Mouse (Mus musculus) kidney, embryonic 16.5 days (tissue): ENCODE results near the gene Gas2l3. TPM values are rescaled to one million over a fixed set of nuclear protein-coding genes. Genes with fewer than 3 reads are reported as not detected.

Experiments
- ATAC-seq: fragments of 200-750 bp; cut with Nextera tagmentation; 2 replicates; pipeline ENCODE4 v1.8.0; 2017; ENCODE audit warnings: moderate TSS enrichment; ENCODE audit not compliant: low FRiP score, low TSS enrichment
- H3K27ac ChIP-seq: fragments of 300-500 bp; sonication (generic); 2 replicates; pipeline ENCODE4 v1.5.1; 2014; ENCODE audit warnings: low read length
- H3K27me3 ChIP-seq: fragments of 300-500 bp; sonication (generic); 2 replicates; pipeline ENCODE4 v1.6.1; 2014; ENCODE audit warnings: low read length, control low read depth, mixed read lengths; ENCODE audit not compliant: insufficient read depth
- H3K36me3 ChIP-seq: fragments of 300-500 bp; sonication (generic); 2 replicates; pipeline ENCODE4 v1.6.1; 2014; ENCODE audit warnings: low read length, control low read depth, mixed read lengths; ENCODE audit not compliant: insufficient read depth
- H3K4me1 ChIP-seq: fragments of 300-500 bp; sonication (generic); 2 replicates; pipeline ENCODE4 v1.6.1; 2014; ENCODE audit warnings: low read length, control low read depth, mixed read lengths; ENCODE audit not compliant: insufficient read depth
- H3K4me2 ChIP-seq: fragments of 300-500 bp; sonication (generic); replicated peaks from 2 replicates; pipeline ENCODE4 v1.6.1; 2014; ENCODE audit warnings: low read depth, low read length
- H3K4me3 ChIP-seq: fragments of 300-500 bp; sonication (generic); 2 replicates; pipeline ENCODE4 v1.5.1; 2014; ENCODE audit warnings: mild to moderate bottlenecking, low read length
- H3K9ac ChIP-seq: fragments of 300-500 bp; sonication (generic); replicated peaks from 2 replicates; pipeline ENCODE4 v1.6.1; 2014; ENCODE audit warnings: low read length
- H3K9me3 ChIP-seq: fragments of 300-500 bp; sonication (generic); 2 replicates; pipeline ENCODE4 v1.6.1; 2016; ENCODE audit warnings: low read length, control low read depth
- WGBS: fragments of 180-500 bp; shearing (Covaris S2); extraction: QIAGEN DNeasy Blood & Tissue Kit; methylation state at CpG from one replicate; pipeline ENCODE4 v1.1.7; 2014; 5-methylcytosine and 5-hydroxymethylcytosine counted together
- polyA plus RNA-seq: library from polyadenylated mRNA; unstranded; fragments of >200 nt; fragmentation: Nextera tagmentation; extraction: Ambion mirVana; gene quantifications from 2 replicates; pipeline ENCODE4 v1.2.1, GENCODE M21; 2015

The Gas2l3 gene
- polyA plus RNA-seq, result 16.7 and 18.5 TPM in 2 replicates

DNA sequence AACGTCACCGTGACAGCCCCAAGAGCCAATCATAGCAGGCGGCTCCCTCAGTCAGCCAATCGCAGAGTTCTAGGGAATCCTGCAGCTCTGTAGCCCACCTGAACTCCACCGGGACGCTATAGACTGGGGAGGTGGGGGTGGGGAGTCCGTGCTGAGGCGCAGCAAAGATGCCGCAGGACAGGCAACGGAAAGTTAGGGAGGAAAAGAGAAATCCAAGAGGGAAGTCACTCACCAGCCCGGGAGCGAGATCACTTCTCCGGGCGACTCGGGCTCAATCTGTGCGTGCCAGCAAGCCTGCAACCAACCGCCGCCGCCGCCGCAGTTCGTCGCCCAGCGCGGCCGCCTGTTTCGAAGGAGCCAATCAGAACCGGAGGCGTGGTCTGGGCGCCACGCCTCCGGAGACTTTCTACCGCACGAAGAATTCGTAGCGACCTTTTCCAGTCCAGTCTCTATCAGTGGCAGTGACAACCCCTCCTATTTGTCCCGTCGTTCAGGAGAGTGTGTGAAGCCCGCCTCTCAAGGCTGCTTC is at the start of gene Gas2l3:
Gene Gas2l3, minus strand, starts transcription at position 345 of the 529 bp plus-strand sequence.
- peak within 1 kb of the TSS; percentile 74 for H3K4me3 ChIP-seq
- under 1% methylated on average over 39 of the region's 39 CpGs for WGBS
- ATAC-seq, result peak; percentile 97
- peak within 1 kb of the TSS; percentile 72 for H3K9ac ChIP-seq
- 0 out of 2 replicates have a peak, but pooled peaks cover 7% of the 10 kb centered on the region for H3K36me3 ChIP-seq
- peak within 1 kb of the TSS; percentile 77 for H3K27ac ChIP-seq
- H3K4me1 ChIP-seq, result peaks cover 11% of the 10 kb centered on the region
- no peaks in the 10 kb centered on the region for H3K27me3 ChIP-seq
- 0 out of 2 replicates have a peak, but pooled peaks cover 4% of the 10 kb centered on the region for H3K9me3 ChIP-seq
- H3K4me2 ChIP-seq, result peak within 1 kb of the TSS; percentile 70

DNA sequence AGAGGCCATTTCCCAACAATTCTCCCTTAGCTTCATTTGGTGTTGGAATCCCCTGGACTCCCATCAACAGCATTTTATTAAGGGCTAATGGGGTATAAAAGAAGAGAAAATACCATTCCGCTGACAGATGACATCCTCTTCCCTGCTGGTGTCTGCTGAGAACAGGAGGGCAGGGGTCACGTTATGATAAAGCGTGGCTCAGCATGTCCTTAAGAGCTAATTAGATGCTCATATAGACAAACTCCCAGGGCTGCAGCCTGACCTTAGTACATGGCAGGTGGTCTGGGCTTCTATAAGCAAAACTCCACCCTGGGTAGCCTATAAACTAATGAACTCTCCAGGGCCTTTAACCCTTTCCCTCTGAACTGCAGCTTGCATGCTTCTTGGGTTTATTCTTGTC is 47.6 kb upstream of the Gas2l3 start:
- 22% methylated on average over 3 of the region's 3 CpGs for WGBS
- Histone ChIP-seq H3K36me3 (no peaks in the 10 kb centered on the region), H3K27me3 (no peaks in the 10 kb centered on the region), H3K4me1 (no peaks in the 10 kb centered on the region), H3K4me3 (no peak overlapping the region), H3K9ac (no peak overlapping the region), H3K27ac (no peak overlapping the region), H3K4me2 (no peak overlapping the region), H3K9me3 (no peaks in the 10 kb centered on the region)
- no peak for ATAC-seq

DNA sequence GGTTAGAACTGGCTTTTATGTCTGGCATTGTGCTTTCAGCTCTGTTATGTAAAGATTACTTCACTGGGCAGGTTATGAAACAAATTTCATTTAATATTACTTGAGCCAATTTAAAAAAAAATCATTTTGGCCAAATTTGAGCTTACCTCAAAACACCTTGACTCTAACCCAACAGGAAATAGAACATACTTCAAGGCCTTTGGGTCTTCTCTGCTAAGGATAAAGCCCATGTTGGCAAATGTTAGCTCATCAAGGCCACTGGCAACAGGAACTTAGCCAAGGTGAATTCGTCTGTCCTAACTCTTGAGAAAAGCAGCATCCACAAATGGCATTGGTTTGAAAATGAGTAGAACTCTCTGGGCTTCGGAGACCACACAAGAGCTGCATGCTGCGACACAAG is 46.5 kb upstream of the Gas2l3 start:
- ATAC-seq, result no peak
- no peak overlapping the region for H3K4me3 ChIP-seq
- no peaks in the 10 kb centered on the region for H3K27me3 ChIP-seq
- no peaks in the 10 kb centered on the region for H3K9me3 ChIP-seq
- no peak overlapping the region for H3K4me2 ChIP-seq
- H3K9ac ChIP-seq, result no peak overlapping the region
- WGBS, result 94% methylated on average over 3 of the region's 3 CpGs
- no peak overlapping the region for H3K27ac ChIP-seq
- no peaks in the 10 kb centered on the region for H3K36me3 ChIP-seq
- no peaks in the 10 kb centered on the region for H3K4me1 ChIP-seq

DNA sequence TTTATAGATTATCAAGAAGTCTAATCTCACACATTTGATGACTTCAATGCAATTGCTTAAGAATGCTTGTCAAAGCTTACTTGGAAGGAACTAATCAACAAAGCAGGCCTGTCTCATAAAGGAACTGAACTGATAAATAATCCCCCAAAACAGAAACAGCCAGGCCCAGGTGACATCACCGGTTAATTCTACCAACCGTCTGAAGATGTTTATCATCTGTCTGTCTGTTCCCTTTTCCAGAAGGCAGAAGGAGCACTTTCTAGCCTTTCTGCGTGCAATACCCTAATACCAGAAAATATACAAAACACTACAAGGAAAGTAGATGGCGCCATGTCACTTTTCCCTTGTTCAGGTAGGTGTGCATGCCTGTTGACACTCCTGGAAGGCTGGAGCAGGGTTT is 45.7 kb upstream of the Gas2l3 start:
- Histone ChIP-seq H3K4me1 (no peaks in the 10 kb centered on the region), H3K9me3 (no peaks in the 10 kb centered on the region), H3K4me2 (no peak overlapping the region), H3K27me3 (no peaks in the 10 kb centered on the region), H3K36me3 (no peaks in the 10 kb centered on the region), H3K27ac (no peak overlapping the region), H3K4me3 (no peak overlapping the region), H3K9ac (no peak overlapping the region)
- WGBS, result 76% methylated on average over 4 of the region's 4 CpGs
- no peak for ATAC-seq

DNA sequence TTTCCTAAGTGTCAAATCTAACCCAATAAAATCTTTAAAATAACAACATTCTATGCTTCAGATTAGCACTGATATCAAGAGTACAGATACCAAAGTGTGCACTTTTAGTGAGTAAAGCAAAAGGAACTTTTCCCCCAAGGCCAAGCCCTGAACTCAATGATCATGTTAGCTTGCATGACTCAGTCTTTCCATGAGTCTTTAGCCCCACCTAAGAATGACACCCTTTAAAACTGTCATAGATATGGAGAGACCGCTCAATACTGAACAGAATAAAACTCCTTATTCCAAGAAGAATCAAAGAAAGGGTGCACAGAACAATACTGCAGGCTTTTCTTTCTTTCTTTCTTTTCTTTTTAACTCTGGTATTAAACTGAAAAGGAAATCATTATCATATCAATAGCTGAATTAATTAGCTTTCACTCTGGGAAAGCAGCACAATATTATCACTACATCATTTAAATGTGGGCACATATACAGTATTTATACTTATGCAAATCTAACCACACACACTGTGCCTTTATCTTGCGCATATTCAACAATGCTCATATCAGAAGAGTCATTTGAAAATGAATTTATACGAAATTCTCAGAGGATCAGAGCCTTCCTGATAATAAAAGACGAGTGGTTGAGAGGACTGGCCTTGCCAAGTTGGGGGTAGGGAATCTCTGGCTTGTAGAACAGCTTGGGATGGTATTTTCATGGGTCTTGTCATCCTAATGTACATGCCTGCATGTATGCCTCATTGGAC is 43.4 kb upstream of the Gas2l3 start:
- WGBS, result 62% methylated on average over 4 of the region's 4 CpGs

DNA sequence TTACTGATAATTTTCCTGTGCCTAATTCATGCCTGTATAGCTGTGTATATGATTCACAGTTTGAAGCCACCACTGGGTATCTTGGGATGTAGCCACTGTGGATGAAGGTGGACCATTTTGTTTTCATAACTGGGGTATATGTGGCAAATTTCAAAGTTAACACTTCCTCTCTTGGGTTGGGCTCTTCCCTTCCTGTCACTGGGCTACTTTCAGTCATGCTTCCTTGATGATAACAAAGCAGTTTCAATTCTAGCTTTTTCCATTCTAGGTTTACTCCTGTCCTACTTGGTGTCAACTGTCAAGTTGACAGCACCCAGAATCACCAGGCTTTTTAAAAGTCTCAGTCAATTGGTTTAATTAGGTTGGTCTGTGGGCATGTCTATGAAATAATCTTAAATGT is 41.1 kb upstream of the Gas2l3 start:
- ATAC-seq, result no peak
- no peak overlapping the region for H3K4me2 ChIP-seq
- H3K9me3 ChIP-seq, result no peaks in the 10 kb centered on the region
- H3K4me1 ChIP-seq, result no peaks in the 10 kb centered on the region
- H3K36me3 ChIP-seq, result no peaks in the 10 kb centered on the region
- H3K9ac ChIP-seq, result no peak overlapping the region
- H3K4me3 ChIP-seq, result no peak overlapping the region
- H3K27me3 ChIP-seq, result no peaks in the 10 kb centered on the region
- no peak overlapping the region for H3K27ac ChIP-seq

More for the DNA sequence above, 43.4 kb upstream of the Gas2l3 start:
- Histone ChIP-seq H3K4me3 (no peak overlapping the region), H3K9ac (no peak overlapping the region), H3K4me2 (no peak overlapping the region), H3K27me3 (no peaks in the 10 kb centered on the region), H3K27ac (no peak overlapping the region), H3K4me1 (no peaks in the 10 kb centered on the region), H3K36me3 (no peaks in the 10 kb centered on the region), H3K9me3 (no peaks in the 10 kb centered on the region)
- no peak for ATAC-seq

DNA sequence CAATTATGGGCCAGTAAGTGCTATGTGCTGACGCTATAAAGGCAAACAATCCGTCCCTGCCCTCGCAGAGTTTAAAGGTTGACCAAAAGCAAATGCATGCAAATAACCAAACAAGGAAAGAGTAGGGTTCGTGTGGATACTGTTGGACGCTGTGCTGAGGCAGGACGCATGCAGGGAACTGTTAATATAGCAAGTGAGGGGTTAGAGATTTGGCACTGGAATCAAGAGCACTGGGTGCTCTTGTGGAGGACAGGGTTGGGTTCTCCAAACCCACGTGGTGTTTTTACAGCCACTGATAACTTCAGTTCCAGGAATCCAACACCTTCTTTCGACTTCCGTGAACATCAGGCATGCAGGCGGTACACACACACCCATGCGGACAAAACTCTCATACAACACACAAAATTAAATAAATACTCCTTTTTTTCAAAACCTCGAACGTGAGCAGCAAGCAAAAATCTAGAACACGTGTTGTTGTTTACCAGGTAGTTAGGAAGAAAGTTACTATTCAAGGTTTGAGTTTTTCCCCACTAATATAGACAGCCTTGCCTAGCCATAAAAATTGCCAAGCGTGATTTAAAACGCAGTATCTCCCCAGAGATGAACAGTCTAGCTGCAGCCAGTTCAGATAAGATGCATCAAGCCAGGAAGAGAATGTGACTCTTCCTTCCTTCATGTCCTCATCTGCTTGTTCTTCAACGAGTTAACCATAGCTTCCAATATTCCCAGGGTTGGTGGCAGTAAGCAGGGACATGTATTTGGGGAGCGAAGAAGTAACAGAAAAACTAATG is 40.2 kb upstream of the Gas2l3 start:
- Histone ChIP-seq H3K4me2 (no peak overlapping the region), H3K4me1 (no peaks in the 10 kb centered on the region), H3K9ac (no peak overlapping the region), H3K4me3 (no peak overlapping the region), H3K36me3 (no peaks in the 10 kb centered on the region), H3K27ac (no peak overlapping the region), H3K27me3 (no peaks in the 10 kb centered on the region), H3K9me3 (no peaks in the 10 kb centered on the region)
- 74% methylated on average over 18 of the region's 18 CpGs for WGBS
- no peak for ATAC-seq

DNA sequence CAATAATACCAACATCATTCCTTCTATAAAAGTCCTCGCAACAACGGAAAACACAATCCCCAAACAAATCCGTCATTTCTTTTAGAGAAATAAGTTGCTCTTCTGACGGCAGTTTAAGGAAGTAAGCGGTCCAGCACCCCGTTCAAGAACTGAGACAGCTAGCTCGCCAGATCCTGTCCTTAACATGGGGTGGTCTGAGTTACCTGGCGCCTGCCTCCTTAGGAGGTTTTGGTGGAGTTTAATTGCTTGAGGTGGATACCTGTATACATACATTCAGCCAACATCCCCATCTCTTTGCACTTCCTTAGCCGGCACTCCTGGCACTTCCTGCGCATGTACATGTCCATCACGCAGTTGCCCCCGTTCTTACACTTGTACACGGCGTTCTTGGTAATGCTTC is 39.3 kb upstream of the Gas2l3 start:
- 88% methylated on average over 14 of the region's 14 CpGs for WGBS
- Histone ChIP-seq H3K4me1 (no peaks in the 10 kb centered on the region), H3K4me2 (no peak overlapping the region), H3K9ac (no peak overlapping the region), H3K9me3 (no peaks in the 10 kb centered on the region), H3K27ac (no peak overlapping the region), H3K27me3 (no peaks in the 10 kb centered on the region), H3K4me3 (no peak overlapping the region), H3K36me3 (no peaks in the 10 kb centered on the region)
- no peak for ATAC-seq

DNA sequence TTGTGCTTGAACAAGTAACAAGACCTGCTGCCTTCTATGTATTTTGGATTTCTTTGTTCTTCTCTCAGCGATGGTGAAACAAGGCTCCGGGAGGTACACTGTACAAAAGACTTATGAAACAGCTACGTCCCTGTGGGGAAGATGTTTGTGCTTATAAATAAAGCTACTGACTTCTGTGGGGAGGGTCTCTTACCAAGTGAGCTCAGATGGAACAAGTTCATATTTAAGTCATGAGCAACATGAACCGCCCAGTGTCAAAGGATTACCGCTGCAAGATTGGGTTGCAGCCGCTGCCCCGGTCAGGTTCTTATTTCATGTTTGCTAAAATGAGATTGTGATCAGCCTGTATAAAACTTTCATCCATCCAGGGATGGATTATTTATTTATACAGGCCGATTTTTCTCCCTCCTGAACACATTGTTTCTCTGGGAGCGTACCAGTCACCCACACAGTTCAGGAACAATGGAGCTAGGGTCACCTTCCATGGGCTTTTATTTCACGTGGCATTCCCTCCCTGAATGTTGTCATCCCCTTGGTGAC is 38.4 kb upstream of the Gas2l3 start:
- no peaks in the 10 kb centered on the region for H3K4me1 ChIP-seq
- no peaks in the 10 kb centered on the region for H3K27me3 ChIP-seq
- no peak overlapping the region for H3K27ac ChIP-seq
- H3K36me3 ChIP-seq, result no peaks in the 10 kb centered on the region
- no peaks in the 10 kb centered on the region for H3K9me3 ChIP-seq
- no peak overlapping the region for H3K9ac ChIP-seq
- H3K4me2 ChIP-seq, result no peak overlapping the region
- no peak overlapping the region for H3K4me3 ChIP-seq
- 61% methylated on average over 10 of the region's 10 CpGs for WGBS
- no peak for ATAC-seq
